Mouse (Mus musculus) thymus, adult 2 months (tissue): ENCODE measurements at regions not wholly inside any gene's neighbourhood (a gene's known extent, or its start where the extent isn't known, plus 50 kb on each side); places are given as distances from the start of the nearest gene placed in this dataset.
"Not testable (repeated sequence)": the region's sequence is repeated elsewhere in the genome, so short reads cannot be mapped to it uniquely, and the experiment has no call there.

Experiments
- DNase-seq: peaks from one replicate; pipeline ENCODE4 v3.0.0; 2021
- H3K27ac ChIP-seq: fragments of 200-500 bp; 2 replicates; pipeline ENCODE4 v1.5.1; 2012; ENCODE audit warnings: low read length, control low read depth; ENCODE audit not compliant: control insufficient read depth, insufficient read depth
- H3K27me3 ChIP-seq: fragments of 200-500 bp; 2 replicates; pipeline ENCODE4 v1.6.1; 2012; ENCODE audit warnings: mild to moderate bottlenecking, low read length, moderate library complexity, mixed read lengths; ENCODE audit not compliant: control insufficient read depth, insufficient read depth
- H3K36me3 ChIP-seq: fragments of 200-500 bp; 2 replicates; pipeline ENCODE4 v1.6.1; 2012; ENCODE audit warnings: mild to moderate bottlenecking, low read length, moderate library complexity; ENCODE audit not compliant: control insufficient read depth, insufficient read depth
- H3K4me1 ChIP-seq: fragments of 200-500 bp; replicated peaks from 2 replicates; pipeline ENCODE4 v1.6.1; 2012; ENCODE audit warnings: low read length; ENCODE audit not compliant: control insufficient read depth, insufficient read depth
- H3K4me3 ChIP-seq: fragments of 200-500 bp; 2 replicates; pipeline ENCODE4 v1.5.1; 2012; ENCODE audit warnings: mild to moderate bottlenecking, low read length, control low read depth, moderate library complexity; ENCODE audit not compliant: control insufficient read depth, insufficient read depth
- CTCF ChIP-seq: fragments of 200-500 bp; IDR thresholded peaks from 2 replicates; pipeline ENCODE4 v1.5.1; 2012; ENCODE audit warnings: mild to moderate bottlenecking, control low read depth, low read length, moderate library complexity, borderline replicate concordance; ENCODE audit not compliant: control insufficient read depth, poor library complexity, insufficient read depth; ENCODE audit errors: extremely low read depth
- POLR2A ChIP-seq: fragments of 200-500 bp; IDR thresholded peaks from 2 replicates; pipeline ENCODE4 v1.6.1; 2012; ENCODE audit warnings: mild to moderate bottlenecking, low read length, control low read depth, moderate library complexity; ENCODE audit not compliant: control insufficient read depth, poor library complexity, insufficient read depth; ENCODE audit errors: extremely low read depth
- WGBS: fragments of 180-500 bp; shearing (Covaris S2); methylation state at CpG from one replicate; pipeline ENCODE4 v1.1.7; 2018; 5-methylcytosine and 5-hydroxymethylcytosine counted together

DNA sequence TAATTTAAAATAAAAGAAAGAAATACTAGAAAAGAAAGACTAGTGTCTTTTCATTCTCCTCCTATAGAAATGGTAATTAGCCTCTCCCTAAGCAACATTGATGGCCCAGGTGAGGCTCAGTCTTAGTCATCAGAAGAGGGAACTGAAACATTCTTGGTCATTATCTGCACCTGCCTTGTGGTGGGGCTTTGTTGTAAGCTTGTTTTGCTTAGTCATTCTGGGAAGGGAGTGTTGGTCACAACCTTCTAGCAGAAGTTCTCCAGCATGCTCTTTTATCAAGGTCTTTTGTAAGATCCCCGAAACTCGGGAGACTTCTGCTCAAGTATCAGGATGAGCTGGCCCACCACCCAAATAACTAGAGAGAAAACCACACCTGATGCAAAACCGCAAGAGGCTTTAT, 870.9 kb upstream of the Foxg1 start:
- no peak for DNase-seq
- no peak overlapping the region for H3K27ac ChIP-seq
- TF ChIP-seq POLR2A (no peak), CTCF (no peak)
- H3K4me3 ChIP-seq, result no peak overlapping the region
- H3K36me3 ChIP-seq, result no peaks in the 10 kb centered on the region
- no peaks in the 10 kb centered on the region for H3K4me1 ChIP-seq
- no peaks in the 10 kb centered on the region for H3K27me3 ChIP-seq
- WGBS, result 86% methylated on average over 3 of the region's 3 CpGs

DNA sequence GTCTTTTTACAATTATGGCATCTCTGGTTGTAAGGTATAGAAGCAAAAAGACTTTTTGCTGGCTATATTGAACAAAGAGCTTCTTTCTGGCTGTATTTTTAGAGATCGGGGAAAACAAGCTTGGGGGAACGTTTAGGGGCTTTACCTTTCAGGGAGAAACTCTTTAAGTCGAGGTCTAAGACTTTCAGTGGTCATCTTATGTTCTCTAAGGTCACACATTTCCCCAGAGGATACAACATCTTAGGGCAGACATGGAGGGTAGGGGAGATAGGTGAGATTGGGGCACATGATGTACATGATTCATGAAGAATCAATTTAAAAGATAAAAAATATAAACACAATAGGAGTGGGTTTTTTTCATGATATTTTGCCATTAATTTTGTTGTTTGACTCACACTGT, 870.2 kb upstream of the Foxg1 start:
- no peaks in the 10 kb centered on the region for H3K4me1 ChIP-seq
- H3K4me3 ChIP-seq, result no peak overlapping the region
- DNase-seq, result no peak
- H3K36me3 ChIP-seq, result no peaks in the 10 kb centered on the region
- TF ChIP-seq CTCF (no peak), POLR2A (no peak)
- H3K27me3 ChIP-seq, result no peaks in the 10 kb centered on the region
- 73% methylated on average over 3 of the region's 3 CpGs for WGBS
- H3K27ac ChIP-seq, result no peak overlapping the region

DNA sequence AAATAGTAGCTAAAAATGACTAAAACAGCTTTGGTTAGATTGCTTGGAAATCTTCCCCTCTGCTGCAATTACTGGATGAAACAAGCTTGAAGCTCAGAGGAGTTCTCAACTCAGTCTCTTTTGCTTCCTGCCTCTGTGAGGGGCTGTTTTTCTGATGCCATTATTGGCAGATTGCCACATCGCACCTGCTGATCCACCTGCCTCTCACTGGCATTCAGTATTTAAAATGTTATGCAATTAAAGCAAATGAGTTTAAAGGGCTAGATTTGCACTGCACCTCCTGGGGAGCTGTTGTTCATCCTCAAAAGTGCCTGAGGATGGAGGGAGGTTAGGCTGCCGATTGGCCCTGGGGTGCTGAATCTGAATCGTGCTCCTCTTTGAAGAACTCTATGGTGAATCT, 860.5 kb upstream of the Foxg1 start:
- WGBS, result 81% methylated on average over 3 of the region's 3 CpGs
- TF ChIP-seq CTCF (no peak), POLR2A (no peak)
- Histone ChIP-seq H3K4me1 (no peaks in the 10 kb centered on the region), H3K4me3 (no peak overlapping the region), H3K27ac (no peak overlapping the region), H3K36me3 (no peaks in the 10 kb centered on the region), H3K27me3 (no peaks in the 10 kb centered on the region)
- no peak for DNase-seq

DNA sequence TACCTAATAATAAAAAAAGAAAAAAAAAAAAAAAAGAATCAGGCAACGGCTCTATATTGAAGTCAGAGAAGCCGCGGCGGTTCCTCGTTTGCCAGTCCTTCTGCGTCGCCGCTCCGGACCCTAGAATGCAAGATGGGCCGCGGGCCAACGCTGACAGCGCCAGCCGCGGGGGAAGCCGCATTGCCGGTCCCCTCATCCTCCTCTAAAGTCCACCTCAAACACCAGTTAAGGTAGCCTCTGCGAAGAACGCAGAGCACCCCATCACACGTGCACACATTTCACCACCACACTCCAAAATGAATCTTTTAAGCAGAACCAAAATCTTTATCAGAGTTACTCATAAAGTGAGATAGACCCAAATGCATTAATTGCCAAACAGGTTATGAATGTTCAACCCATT, 822.8 kb upstream of the Foxg1 start:
- not testable (repeated sequence) for H3K36me3 ChIP-seq, H3K27ac ChIP-seq, H3K4me1 ChIP-seq, H3K27me3 ChIP-seq, H3K4me3 ChIP-seq
- DNase-seq, result peak; percentile 7
- WGBS, result 86% methylated on average over 20 of the region's 20 CpGs

DNA sequence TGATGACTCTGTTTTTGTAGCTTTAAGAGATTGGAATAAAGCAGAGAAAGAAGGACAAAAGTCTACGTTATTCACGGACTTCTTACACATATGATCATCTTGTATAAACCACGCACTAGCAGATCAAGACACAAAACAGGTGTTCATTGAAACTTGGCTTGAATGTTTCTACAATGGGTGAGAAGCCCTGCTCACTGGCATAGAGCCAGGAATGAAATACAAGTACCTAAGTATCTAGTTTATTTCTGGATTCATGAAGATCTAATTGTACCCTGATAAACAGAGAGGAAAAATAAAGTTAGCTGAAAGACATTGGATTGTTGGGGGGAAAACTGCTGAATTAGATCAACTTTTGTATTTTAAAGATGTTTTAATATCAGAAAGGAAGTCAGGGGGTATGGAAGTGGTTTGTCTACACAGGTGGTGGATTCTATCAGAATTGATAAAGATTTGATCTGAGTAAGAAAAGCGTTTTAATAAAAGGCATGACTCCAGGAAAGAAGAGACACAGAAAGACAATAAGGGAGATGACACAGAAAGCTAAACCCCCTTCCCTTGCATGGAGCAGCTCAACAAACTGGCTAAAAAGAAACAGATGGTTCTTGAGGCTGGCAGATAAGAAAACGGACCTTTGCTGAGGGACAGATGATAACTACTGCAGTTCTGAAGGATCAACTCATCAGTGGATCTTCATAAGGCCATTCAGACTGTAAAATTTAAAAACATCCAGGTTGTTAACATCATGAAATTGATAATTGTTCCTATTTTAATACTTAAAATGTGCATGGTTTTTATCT, 777.9 kb upstream of the Foxg1 start:
- H3K36me3 ChIP-seq, result no peaks in the 10 kb centered on the region
- H3K4me3 ChIP-seq, result no peak overlapping the region
- DNase-seq, result no peak
- WGBS, result 88% methylated on average over 5 of the region's 5 CpGs
- H3K27me3 ChIP-seq, result no peaks in the 10 kb centered on the region
- TF ChIP-seq CTCF, result no peak
- TF ChIP-seq POLR2A, result no peak
- no peak overlapping the region for H3K27ac ChIP-seq
- no peaks in the 10 kb centered on the region for H3K4me1 ChIP-seq

DNA sequence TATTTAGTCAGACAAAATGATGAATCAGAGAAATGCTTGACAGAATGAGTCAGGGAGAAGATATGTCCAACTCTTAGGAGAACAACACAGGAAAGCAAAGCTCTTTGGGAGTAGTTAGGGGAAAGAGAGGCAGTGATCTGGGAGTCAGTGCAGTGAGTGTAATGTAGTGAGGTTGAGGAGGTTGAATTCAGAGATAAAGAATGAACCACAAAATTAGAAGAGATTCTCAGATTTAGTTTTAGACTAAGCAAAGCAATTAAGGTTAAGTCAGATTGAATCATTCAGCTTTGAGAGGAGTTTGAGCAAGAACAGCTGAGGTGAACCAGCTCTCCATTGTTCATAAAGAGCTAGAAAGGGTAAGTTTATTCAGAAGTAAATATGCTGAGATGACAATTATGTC, 777.0 kb upstream of the Foxg1 start:
- Histone ChIP-seq H3K36me3 (no peaks in the 10 kb centered on the region), H3K4me3 (no peak overlapping the region), H3K27ac (no peak overlapping the region), H3K27me3 (no peaks in the 10 kb centered on the region), H3K4me1 (no peaks in the 10 kb centered on the region)
- no peak for DNase-seq
- no peak for TF ChIP-seq POLR2A
- no peak for TF ChIP-seq CTCF

DNA sequence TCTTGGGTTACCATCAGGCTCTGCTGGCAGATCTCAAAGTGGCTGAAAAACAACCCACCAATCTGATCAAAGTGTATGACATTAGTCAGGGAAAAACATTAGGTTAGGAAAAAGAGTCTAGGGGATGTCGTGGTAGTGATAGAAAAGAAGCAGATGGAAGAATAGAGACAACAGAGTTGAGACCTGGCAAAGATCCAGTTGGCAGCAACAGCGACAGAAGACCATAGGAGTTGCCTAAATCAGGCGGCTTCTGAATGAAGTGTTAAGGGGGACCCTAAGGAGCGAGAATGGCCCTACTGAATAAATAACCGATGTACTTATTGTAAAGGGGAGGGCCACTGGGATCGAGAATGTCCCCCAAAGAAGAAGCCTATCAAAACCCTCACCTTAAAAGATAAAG, 773.1 kb upstream of the Foxg1 start:
- Histone ChIP-seq H3K27me3 (no peaks in the 10 kb centered on the region), H3K36me3 (no peaks in the 10 kb centered on the region), H3K27ac (no peak overlapping the region), H3K4me1 (no peaks in the 10 kb centered on the region), H3K4me3 (no peak overlapping the region)
- DNase-seq, result no peak
- no peak for TF ChIP-seq CTCF
- no peak for TF ChIP-seq POLR2A
- 90% methylated on average over 6 of the region's 6 CpGs for WGBS
